Mouse (Mus musculus) liver, embryonic 16.5 days (tissue): Measurements from ENCODE around the gene Syngr1. TPM values are rescaled to one million over a fixed set of nuclear protein-coding genes. Genes with fewer than 3 reads are reported as not detected.

ENCODE experiments used
- ATAC-seq: fragments of 200-750 bp; cut with Nextera tagmentation; 2 replicates; pipeline ENCODE4 v1.8.0; 2017; ENCODE audit warnings: low read depth, mild to moderate bottlenecking, moderate number of reproducible peaks, moderate library complexity
- H3K27ac ChIP-seq: fragments of 300-500 bp; sonication (generic); 2 replicates; pipeline ENCODE4 v1.5.1; 2014; ENCODE audit warnings: mild to moderate bottlenecking, low read length
- H3K27me3 ChIP-seq: fragments of 300-500 bp; sonication (generic); 2 replicates; pipeline ENCODE4 v1.6.1; 2014; ENCODE audit warnings: low read depth, low read length, mixed read lengths; ENCODE audit not compliant: control insufficient read depth, insufficient read depth
- H3K36me3 ChIP-seq: fragments of 300-500 bp; sonication (generic); 2 replicates; pipeline ENCODE4 v1.6.1; 2014; ENCODE audit warnings: mild to moderate bottlenecking; ENCODE audit not compliant: control insufficient read depth, insufficient read depth
- H3K4me1 ChIP-seq: fragments of 300-500 bp; sonication (generic); 2 replicates; pipeline ENCODE4 v1.6.1; 2014; ENCODE audit warnings: low read depth, low read length, mixed read lengths; ENCODE audit not compliant: control insufficient read depth
- H3K4me2 ChIP-seq: fragments of 300-500 bp; sonication (generic); 2 replicates; pipeline ENCODE4 v1.6.1; 2014; ENCODE audit warnings: low read depth, low read length, mixed read lengths
- H3K4me3 ChIP-seq: fragments of 300-500 bp; sonication (generic); 2 replicates; pipeline ENCODE4 v1.5.1; 2014; ENCODE audit warnings: low read depth, mild to moderate bottlenecking, low read length
- H3K9ac ChIP-seq: fragments of 300-500 bp; sonication (generic); 2 replicates; pipeline ENCODE4 v1.6.1; 2014; ENCODE audit warnings: low read depth, low read length
- H3K9me3 ChIP-seq: fragments of 300-500 bp; sonication (generic); replicated peaks from 2 replicates; pipeline ENCODE4 v1.6.1; 2016; ENCODE audit warnings: low read length; ENCODE audit not compliant: control insufficient read depth
- WGBS: fragments of 180-500 bp; shearing (Covaris S2); extraction: QIAGEN DNeasy Blood & Tissue Kit; methylation state at CpG from one replicate; pipeline ENCODE4 v1.1.7; 2014; ENCODE audit not compliant: insufficient replicate concordance; 5-methylcytosine and 5-hydroxymethylcytosine counted together
- polyA plus RNA-seq: library from polyadenylated mRNA; unstranded; fragments of >200 nt; fragmentation: Nextera tagmentation; extraction: Ambion mirVana; gene quantifications from 2 replicates; pipeline ENCODE4 v1.2.1, GENCODE M21; 2015

Syngr1 gene
- polyA plus RNA-seq, 1 experiment from 2014 or later: 11.3 TPM

GRCm38 (mm10) chr15:80099477-80099876 is 8.3 kb downstream of the Syngr1 start:
- H3K9me3 ChIP-seq: no peaks in the 10 kb centered on the region

GRCm38 (mm10) chr15:80100196-80100595 is 9.1 kb downstream of the Syngr1 start:
- H3K9ac ChIP-seq: no peak overlapping the region
- H3K27ac ChIP-seq: no peak overlapping the region
- no peaks in the 10 kb centered on the region for H3K27me3 ChIP-seq
- H3K4me2 ChIP-seq: no peak overlapping the region
- peaks cover 50% of the 10 kb centered on the region for H3K4me1 ChIP-seq
- H3K9me3 ChIP-seq: no peaks in the 10 kb centered on the region
- no peak overlapping the region for H3K4me3 ChIP-seq
- WGBS: 75% methylated on average over 3 of the region's 3 CpGs
- no peak for ATAC-seq
- no peaks in the 10 kb centered on the region for H3K36me3 ChIP-seq

More at GRCm38 (mm10) chr15:80099477-80099876, 8.3 kb downstream of the Syngr1 start:
- Histone ChIP-seq H3K27ac (peak overlapping the region; percentile 33), H3K4me1 (peaks cover 43% of the 10 kb centered on the region), H3K4me3 (peak overlapping the region; percentile 53; the same call in 1 of the 2 replicates), H3K4me2 (peak overlapping the region; percentile 80; the same call in 1 of the 2 replicates), H3K27me3 (no peaks in the 10 kb centered on the region), H3K36me3 (no peaks in the 10 kb centered on the region), H3K9ac (no peak overlapping the region)
- WGBS: 70% methylated on average over 3 of the region's 3 CpGs
- ATAC-seq: no peak

- Histone ChIP-seq H3K4me1 (peaks cover 54% of the 10 kb centered on the region), H3K9me3 (no peaks in the 10 kb centered on the region), H3K4me2 (no peak overlapping the region), H3K27ac (no peak overlapping the region), H3K36me3 (no peaks in the 10 kb centered on the region), H3K27me3 (no peaks in the 10 kb centered on the region), H3K9ac (no peak overlapping the region), H3K4me3 (no peak overlapping the region)
- ATAC-seq: no peak
- 55% methylated on average over 10 of the region's 10 CpGs for WGBS
Observed at GRCm38 (mm10) chr15:80100871-80101270, 9.7 kb downstream of the Syngr1 start.

- Histone ChIP-seq H3K4me1 (peaks cover 48% of the 10 kb centered on the region), H3K9me3 (no peaks in the 10 kb centered on the region), H3K27me3 (no peaks in the 10 kb centered on the region), H3K27ac (no peak overlapping the region), H3K36me3 (no peaks in the 10 kb centered on the region), H3K4me2 (no peak overlapping the region), H3K9ac (no peak overlapping the region), H3K4me3 (no peak overlapping the region)
- no peak for ATAC-seq
- WGBS: 80% methylated on average over 6 of the region's 6 CpGs
Observed at GRCm38 (mm10) chr15:80101503-80101902, 10.4 kb downstream of the Syngr1 start.

- WGBS: 64% methylated on average over 6 of the region's 6 CpGs
- ATAC-seq: no peak
Observed at GRCm38 (mm10) chr15:80102495-80102894, 11.4 kb downstream of the Syngr1 start.

GRCm38 (mm10) chr15:80105490-80106410 is 14.6 kb downstream of the Syngr1 start:
- Histone ChIP-seq H3K9ac (peak overlapping the region; percentile 41; the same call in 1 of the 2 replicates), H3K27me3 (no peaks in the 10 kb centered on the region), H3K4me1 (peaks cover 14% of the 10 kb centered on the region), H3K9me3 (no peaks in the 10 kb centered on the region), H3K4me3 (no peak overlapping the region), H3K4me2 (0 out of 2 replicates have a peak overlapping the region, but pooled peaks have one; percentile 13), H3K27ac (peak overlapping the region; percentile 69), H3K36me3 (no peaks in the 10 kb centered on the region)
- peak; percentile 39; the same call in 1 of the 2 replicates for ATAC-seq
- WGBS: 46% methylated on average over 12 of the region's 12 CpGs

More at GRCm38 (mm10) chr15:80102495-80102894, 11.4 kb downstream of the Syngr1 start:
- no peaks in the 10 kb centered on the region for H3K27me3 ChIP-seq
- H3K9ac ChIP-seq: no peak overlapping the region
- no peak overlapping the region for H3K4me2 ChIP-seq
- no peaks in the 10 kb centered on the region for H3K9me3 ChIP-seq
- H3K4me1 ChIP-seq: peaks cover 38% of the 10 kb centered on the region
- H3K4me3 ChIP-seq: no peak overlapping the region
- H3K36me3 ChIP-seq: no peaks in the 10 kb centered on the region
- no peak overlapping the region for H3K27ac ChIP-seq

- no peak for ATAC-seq
- Histone ChIP-seq H3K9ac (no peak overlapping the region), H3K36me3 (no peaks in the 10 kb centered on the region), H3K4me1 (peaks cover 14% of the 10 kb centered on the region), H3K27me3 (no peaks in the 10 kb centered on the region), H3K9me3 (no peaks in the 10 kb centered on the region), H3K4me3 (no peak overlapping the region), H3K27ac (no peak overlapping the region), H3K4me2 (no peak overlapping the region)
- WGBS: 88% methylated on average over 8 of the region's 8 CpGs
Observed at GRCm38 (mm10) chr15:80107143-80107542, 16.0 kb downstream of the Syngr1 start.

GRCm38 (mm10) chr15:80107575-80107974 is 16.4 kb downstream of the Syngr1 start:
- Histone ChIP-seq H3K4me1 (peaks cover 14% of the 10 kb centered on the region), H3K9ac (no peak overlapping the region), H3K9me3 (no peaks in the 10 kb centered on the region), H3K27ac (no peak overlapping the region), H3K4me2 (no peak overlapping the region), H3K36me3 (no peaks in the 10 kb centered on the region), H3K27me3 (no peaks in the 10 kb centered on the region), H3K4me3 (no peak overlapping the region)
- WGBS: 67% methylated on average over 3 of the region's 3 CpGs
- ATAC-seq: no peak

GRCm38 (mm10) chr15:80111436-80111835 is 20.3 kb downstream of the Syngr1 start:
- no peak for ATAC-seq
- Histone ChIP-seq H3K4me3 (no peak overlapping the region), H3K9ac (no peak overlapping the region), H3K36me3 (no peaks in the 10 kb centered on the region), H3K9me3 (no peaks in the 10 kb centered on the region), H3K4me1 (peaks cover 3% of the 10 kb centered on the region), H3K27me3 (no peaks in the 10 kb centered on the region), H3K27ac (no peak overlapping the region), H3K4me2 (no peak overlapping the region)
- WGBS: 61% methylated on average over 12 of the region's 12 CpGs
